Mouse (Mus musculus): Measurements from ENCODE around the gene Cap2.

GRCm38 (mm10) chr13:46544608-46545007 lies 43.0 kb downstream of the Cap2 start:
- TF ChIP-seq POLR2A (IDR thresholded peaks at IDR 0.05; ENCODE audit: low read depth, low read length): no peak
- TF ChIP-seq CTCF (IDR thresholded peaks at IDR 0.05; ENCODE audit: extremely low read depth, insufficient read depth, insufficient read length, insufficient replicate concordance): no peak
